Mouse (Mus musculus): Measurements from ENCODE around the gene Irak3. TPM values are rescaled to one million over a fixed set of nuclear protein-coding genes. Genes with fewer than 3 reads are reported as not detected.

Gene Irak3
- polyA plus RNA-seq, 1 experiment, result 0.26 TPM

- Histone ChIP-seq H3K36me3 (ENCODE audit: control insufficient read depth, insufficient read depth) (no peaks in the 10 kb centered on the region), H3K27me3 (ENCODE audit: control insufficient read depth, insufficient read depth, insufficient read length) (peaks cover 6% of the 10 kb centered on the region), H3ac (ENCODE audit: control insufficient read depth, insufficient read length) (no peak overlapping the region), H3K79me2 (ENCODE audit: control insufficient read depth, insufficient read depth) (no peaks in the 10 kb centered on the region), H3K4me3 (no peak overlapping the region), H3K4me2 (ENCODE audit: low read depth) (no peak overlapping the region)
- TF ChIP-seq TCF3 (IDR thresholded peaks at IDR 0.05; ENCODE audit: insufficient read length, low read depth) (no peak), MAX (IDR thresholded peaks at IDR 0.05; ENCODE audit: low read depth) (no peak)
These were observed 65.8 kb downstream of the Irak3 start for GRCm38 (mm10) chr10:120136020-120136562.

GRCm38 (mm10) chr10:120133697-120134096 is 68.2 kb downstream of the Irak3 start:
- Histone ChIP-seq H3K4me2 (ENCODE audit: low read depth) (no peak overlapping the region), H3K79me2 (ENCODE audit: control insufficient read depth, insufficient read depth) (no peaks in the 10 kb centered on the region), H3K27me3 (ENCODE audit: control insufficient read depth, insufficient read depth, insufficient read length) (peaks cover 6% of the 10 kb centered on the region), H3ac (ENCODE audit: control insufficient read depth, insufficient read length) (no peak overlapping the region), H3K4me3 (no peak overlapping the region), H3K36me3 (ENCODE audit: control insufficient read depth, insufficient read depth) (no peaks in the 10 kb centered on the region)
- TF ChIP-seq CEBPB (IDR thresholded peaks at IDR 0.05; ENCODE audit: insufficient read depth, poor library complexity, severe bottlenecking), result no peak

DNA sequence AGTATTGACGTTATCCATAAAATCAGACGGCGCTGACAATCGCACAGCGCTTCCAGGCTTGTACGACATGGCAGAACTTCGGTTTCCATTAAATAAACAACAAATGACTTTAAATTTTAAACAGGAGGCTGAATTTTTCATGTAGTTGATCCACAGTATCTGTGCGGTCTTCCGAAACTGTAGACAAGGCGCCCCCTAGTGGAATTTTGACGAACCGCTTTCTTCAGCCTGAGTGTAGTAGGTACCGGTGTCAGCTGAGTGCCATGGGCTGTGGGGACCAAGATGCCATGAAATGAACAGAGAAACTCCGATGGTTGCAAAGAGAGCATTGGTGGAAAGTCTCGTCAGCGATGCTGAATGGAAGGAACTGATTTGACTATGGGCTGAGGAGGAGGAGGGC is 71.3 kb downstream of the Irak3 start:
- no peak for TF ChIP-seq MYOD1 (IDR thresholded peaks at IDR 0.05; ENCODE audit: control insufficient read depth in 1 of 3, insufficient read length in 2 of 3, low read depth in 2 of 3)
- no peak for TF ChIP-seq TCF12 (IDR thresholded peaks at IDR 0.05; ENCODE audit: insufficient read depth, poor library complexity, severe bottlenecking)
- no peak for TF ChIP-seq CEBPB (IDR thresholded peaks at IDR 0.05; ENCODE audit: insufficient read depth, poor library complexity, severe bottlenecking)
- no peak for TF ChIP-seq SRF (IDR thresholded peaks at IDR 0.05; ENCODE audit: control insufficient read depth, insufficient read length, low read depth)
- TF ChIP-seq MYOG (IDR thresholded peaks at IDR 0.05; ENCODE audit: control insufficient read depth in 1 of 3, insufficient read depth in 1 of 3, insufficient read length in 2 of 3, low read depth in 2 of 3), result no peak
- TF ChIP-seq E2F4 (IDR thresholded peaks at IDR 0.05; ENCODE audit: insufficient read depth), result no peak
- TF ChIP-seq USF1 (IDR thresholded peaks at IDR 0.05; ENCODE audit: low read depth), result no peak
- no peak for TF ChIP-seq POLR2AphosphoS2 (IDR thresholded peaks at IDR 0.05; ENCODE audit: insufficient read length, low read depth)
- no peak for TF ChIP-seq POLR2A (IDR thresholded peaks at IDR 0.05; ENCODE audit: insufficient read length, low read depth)
- no peak for TF ChIP-seq TCF3 (IDR thresholded peaks at IDR 0.05; ENCODE audit: insufficient read length, low read depth)
- no peak for TF ChIP-seq MAX (IDR thresholded peaks at IDR 0.05; ENCODE audit: low read depth)
- no peak for TF ChIP-seq REST (IDR thresholded peaks at IDR 0.05; ENCODE audit: insufficient read depth, insufficient read length)
- peaks cover 14% of the 10 kb centered on the region for H3K27me3 ChIP-seq (ENCODE audit: control insufficient read depth, insufficient read depth, insufficient read length)
- H3K79me2 ChIP-seq (ENCODE audit: control insufficient read depth, insufficient read depth), result no peaks in the 10 kb centered on the region
- H3K4me2 ChIP-seq (ENCODE audit: low read depth), result no peak overlapping the region
- H3K36me3 ChIP-seq (ENCODE audit: control insufficient read depth, insufficient read depth), result no peaks in the 10 kb centered on the region
- no peak overlapping the region for H3K4me3 ChIP-seq
- H3ac ChIP-seq (ENCODE audit: control insufficient read depth, insufficient read length), result no peak overlapping the region

DNA sequence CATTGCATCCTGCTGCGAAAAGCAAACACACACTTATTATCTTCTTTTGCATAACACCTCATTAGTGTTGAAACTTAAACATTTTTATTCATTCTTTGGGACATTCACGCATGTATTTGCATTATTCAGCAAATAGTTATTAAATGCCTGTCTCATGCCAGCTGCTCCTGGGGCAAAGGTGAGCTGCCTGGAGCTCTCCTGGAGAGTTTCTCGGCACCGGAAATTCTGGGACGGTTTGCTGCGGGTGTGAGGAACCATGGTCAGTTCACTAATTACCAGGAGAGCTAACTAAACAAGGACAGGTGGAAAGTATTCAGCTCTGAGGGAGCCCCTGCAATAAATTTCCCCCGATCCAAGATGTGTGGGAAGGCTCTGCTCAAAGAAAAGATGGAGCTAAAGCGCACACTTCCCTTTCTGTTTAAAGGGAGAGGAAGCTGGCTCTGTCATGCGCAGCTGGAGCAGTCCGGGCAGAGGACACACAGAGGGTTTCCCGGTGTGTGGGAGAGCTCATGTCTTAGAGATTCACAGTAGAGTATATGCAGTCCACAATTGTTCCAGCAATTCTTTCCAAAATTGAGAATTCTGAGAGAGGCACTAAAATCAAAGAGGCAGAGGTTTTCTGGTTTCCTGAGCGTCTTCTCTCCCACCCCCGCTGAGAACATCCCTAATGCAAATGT is 73.2 kb downstream of the Irak3 start:
- Histone ChIP-seq H3ac (ENCODE audit: control insufficient read depth, insufficient read length) (no peak overlapping the region), H3K4me2 (ENCODE audit: low read depth) (no peak overlapping the region), H3K27me3 (ENCODE audit: control insufficient read depth, insufficient read depth, insufficient read length) (peaks cover 14% of the 10 kb centered on the region), H3K4me3 (no peak overlapping the region), H3K36me3 (ENCODE audit: control insufficient read depth, insufficient read depth) (no peaks in the 10 kb centered on the region), H3K79me2 (ENCODE audit: control insufficient read depth, insufficient read depth) (no peaks in the 10 kb centered on the region)
- no peak for TF ChIP-seq TCF12 (IDR thresholded peaks at IDR 0.05; ENCODE audit: insufficient read depth, poor library complexity, severe bottlenecking)
- no peak for TF ChIP-seq POLR2A (IDR thresholded peaks at IDR 0.05; ENCODE audit: insufficient read length, low read depth)

DNA sequence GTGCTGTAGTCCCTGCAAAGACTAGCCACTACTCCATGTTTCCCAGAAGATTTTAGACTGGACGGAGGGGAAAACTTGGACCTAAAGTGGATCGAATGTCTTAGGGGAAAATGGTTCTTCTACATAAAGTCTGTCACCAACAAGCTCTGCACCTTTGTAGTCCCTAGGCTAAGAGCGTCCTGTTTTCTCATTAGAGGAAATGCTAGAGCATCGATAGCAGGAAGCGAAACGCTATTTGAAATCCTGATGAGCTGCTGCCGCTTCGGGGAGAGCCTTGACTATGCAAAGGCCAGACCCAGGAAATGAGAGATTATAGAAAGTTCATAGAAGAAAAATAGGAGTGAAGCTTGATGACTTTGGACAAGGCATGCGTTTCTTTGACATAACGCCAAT is 76.5 kb downstream of the Irak3 start:
- Histone ChIP-seq H3K4me3 (no peak overlapping the region), H3K4me2 (ENCODE audit: low read depth) (no peak overlapping the region), H3K27me3 (ENCODE audit: control insufficient read depth, insufficient read depth, insufficient read length) (peaks cover 8% of the 10 kb centered on the region), H3K79me2 (ENCODE audit: control insufficient read depth, insufficient read depth) (no peaks in the 10 kb centered on the region), H3K36me3 (ENCODE audit: control insufficient read depth, insufficient read depth) (no peaks in the 10 kb centered on the region), H3ac (ENCODE audit: control insufficient read depth, insufficient read length) (no peak overlapping the region)
- TF ChIP-seq MYOG (IDR thresholded peaks at IDR 0.05; ENCODE audit: control insufficient read depth in 1 of 3, insufficient read depth in 1 of 3, insufficient read length in 2 of 3, low read depth in 2 of 3) (no peak), TCF3 (IDR thresholded peaks at IDR 0.05; ENCODE audit: insufficient read length, low read depth) (no peak), MYOD1 (IDR thresholded peaks at IDR 0.05; ENCODE audit: control insufficient read depth in 1 of 3, insufficient read length in 2 of 3, low read depth in 2 of 3) (no peak), MAX (IDR thresholded peaks at IDR 0.05; ENCODE audit: low read depth) (no peak), SRF (IDR thresholded peaks at IDR 0.05; ENCODE audit: control insufficient read depth, insufficient read length, low read depth) (no peak), POLR2AphosphoS2 (IDR thresholded peaks at IDR 0.05; ENCODE audit: insufficient read length, low read depth) (no peak), REST (IDR thresholded peaks at IDR 0.05; ENCODE audit: insufficient read depth, insufficient read length) (no peak), TCF12 (IDR thresholded peaks at IDR 0.05; ENCODE audit: insufficient read depth, poor library complexity, severe bottlenecking) (no peak), CEBPB (IDR thresholded peaks at IDR 0.05; ENCODE audit: insufficient read depth, poor library complexity, severe bottlenecking) (no peak), USF1 (IDR thresholded peaks at IDR 0.05; ENCODE audit: low read depth) (no peak)
